Mouse (Mus musculus) forebrain, postnatal 0 days (tissue): Measurements from ENCODE around the gene Cdh12. TPM values are rescaled to one million over a fixed set of nuclear protein-coding genes. Genes with fewer than 3 reads are reported as not detected.
A peak's percentile ranks its signal among the peaks of the same experiment; 100 is the strongest.
"Not testable (repeated sequence)": the region's sequence is repeated elsewhere in the genome, so short reads cannot be mapped to it uniquely, and the experiment has no call there.

Experiments
- ATAC-seq: fragments of 200-750 bp; cut with Nextera tagmentation; 2 replicates; pipeline ENCODE4 v1.8.0; 2017; ENCODE audit warnings: mild to moderate bottlenecking, moderate library complexity
- DNase-seq: peaks from one replicate; pipeline ENCODE4 v3.0.0-alpha.2; 2015
- H3K27ac ChIP-seq: fragments of 300-500 bp; sonication (generic); 2 replicates; pipeline ENCODE4 v1.5.1; 2014; ENCODE audit warnings: low read depth, mild to moderate bottlenecking, antibody characterized with exemption, low read length, moderate library complexity, mixed read lengths
- H3K27me3 ChIP-seq: fragments of 300-500 bp; sonication (generic); 2 replicates; pipeline ENCODE4 v1.6.1; 2014; ENCODE audit warnings: mild to moderate bottlenecking, low read length, mixed read lengths; ENCODE audit not compliant: insufficient read depth
- H3K36me3 ChIP-seq: fragments of 300-500 bp; sonication (generic); 2 replicates; pipeline ENCODE4 v1.6.1; 2014; ENCODE audit warnings: mild to moderate bottlenecking, moderate library complexity; ENCODE audit not compliant: insufficient read depth
- H3K4me1 ChIP-seq: fragments of 300-500 bp; sonication (generic); 2 replicates; pipeline ENCODE4 v1.6.1; 2014; ENCODE audit warnings: antibody characterized with exemption; ENCODE audit not compliant: insufficient read depth
- H3K4me2 ChIP-seq: fragments of 300-500 bp; sonication (generic); 2 replicates; pipeline ENCODE4 v1.6.1; 2014; ENCODE audit warnings: low read depth, mild to moderate bottlenecking, moderate library complexity
- H3K4me3 ChIP-seq: fragments of 300-500 bp; sonication (generic); 2 replicates; pipeline ENCODE4 v1.5.1; 2014; ENCODE audit warnings: low read depth, low read length, mixed read lengths
- H3K9ac ChIP-seq: fragments of 300-500 bp; sonication (generic); 2 replicates; pipeline ENCODE4 v1.6.1; 2014; ENCODE audit warnings: mild to moderate bottlenecking
- H3K9me3 ChIP-seq: fragments of 300-500 bp; sonication (generic); 2 replicates; pipeline ENCODE4 v1.6.1; 2016; ENCODE audit warnings: low read length
- CTCF ChIP-seq: sonication (generic); IDR thresholded peaks from 2 replicates; pipeline ENCODE4 v1.5.1; 2016; ENCODE audit warnings: antibody characterized with exemption, control low read depth, low read depth
- WGBS: fragments of 180-500 bp; shearing (Covaris S2); extraction: QIAGEN DNeasy Blood & Tissue Kit; methylation state at CpG from one replicate; pipeline ENCODE4 v1.1.7; 2014; 5-methylcytosine and 5-hydroxymethylcytosine counted together
- polyA plus RNA-seq: library from polyadenylated mRNA; unstranded; fragments of >200 nt; fragmentation: Nextera tagmentation; extraction: Ambion mirVana; gene quantifications from 2 replicates; pipeline ENCODE4 v1.2.1, GENCODE M21; 2015
- total RNA-seq: library from RNA; depleted of rRNA; stranded (reverse); fragments of >200 nt; gene quantifications from 2 replicates; pipeline ENCODE4 v1.2.3, GENCODE M21; 2014

The Cdh12 gene
- total and polyA plus RNA-seq, 2 experiments from 2014 or later = 9.0 to 13.8 TPM

DNA sequence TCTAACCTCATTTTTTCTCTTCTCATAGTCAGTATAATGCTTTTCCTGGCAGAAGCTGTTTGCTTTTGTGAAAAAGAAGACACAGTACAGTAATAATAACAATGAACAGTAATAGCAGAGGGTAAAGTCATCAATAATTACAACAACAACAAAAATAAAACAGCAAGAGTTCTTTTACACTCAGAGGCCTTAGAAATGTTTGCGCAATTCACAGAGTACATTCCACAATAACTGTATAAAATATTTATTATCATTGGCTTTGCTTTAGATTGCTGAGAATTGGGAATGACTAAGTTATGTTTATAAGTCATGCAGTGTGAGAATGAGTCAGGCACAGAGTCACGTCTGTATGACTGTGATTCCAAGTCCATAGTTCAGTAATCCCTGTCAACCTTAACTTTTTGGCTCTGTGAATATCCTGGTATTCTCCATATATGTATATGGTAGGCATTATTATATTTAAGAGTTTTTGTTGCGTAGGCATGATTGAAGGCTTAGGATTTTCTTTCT, 193.9 kb downstream of the Cdh12 start:
- Histone ChIP-seq H3K4me2 (no peak overlapping the region), H3K4me3 (no peak overlapping the region), H3K9ac (no peak overlapping the region), H3K27me3 (no peaks in the 10 kb centered on the region), H3K9me3 (no peaks in the 10 kb centered on the region), H3K27ac (no peak overlapping the region), H3K36me3 (no peaks in the 10 kb centered on the region), H3K4me1 (no peaks in the 10 kb centered on the region)
- DNase-seq = no peak
- no peak for ATAC-seq
- TF ChIP-seq CTCF = no peak
- 92% methylated on average over 3 of the region's 3 CpGs for WGBS

GRCm38 (mm10) chr15:20660221-20660620, 211.2 kb downstream of the Cdh12 start:
- Histone ChIP-seq H3K36me3 (no peaks in the 10 kb centered on the region), H3K9me3 (no peaks in the 10 kb centered on the region), H3K4me3 (no peak overlapping the region), H3K4me2 (no peak overlapping the region), H3K4me1 (no peaks in the 10 kb centered on the region), H3K27me3 (no peaks in the 10 kb centered on the region), H3K27ac (no peak overlapping the region), H3K9ac (no peak overlapping the region)
- ATAC-seq = no peak
- no peak for DNase-seq
- WGBS = 58% methylated on average over 2 of the region's 2 CpGs
- TF ChIP-seq CTCF = no peak

DNA sequence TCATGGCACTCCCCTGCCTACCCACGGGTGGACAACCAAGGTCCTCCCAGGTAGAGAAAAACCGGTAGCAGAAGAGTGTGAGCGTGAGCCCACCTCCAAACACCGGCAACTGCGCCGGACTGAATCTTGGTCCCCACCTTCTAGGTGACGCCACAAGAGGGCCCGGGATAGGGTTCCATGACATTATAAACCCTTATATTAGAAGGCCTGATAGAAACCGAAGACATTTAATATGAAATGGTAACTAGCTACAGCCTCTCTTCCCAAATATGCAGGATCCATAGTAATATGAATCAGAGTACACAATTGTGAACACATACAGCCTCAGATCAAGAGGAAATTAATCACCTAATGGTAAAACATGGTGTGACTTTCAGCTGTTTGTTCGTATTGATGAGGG, 217.6 kb downstream of the Cdh12 start, which contains the start of gene Acot10:
Gene Acot10 (minus strand): TSS at position 101 of the 400 bp plus-strand sequence.
- Histone ChIP-seq H3K4me2 (no peak within 1 kb of the TSS), H3K4me1 (no peaks in the 10 kb centered on the region), H3K36me3 (no peaks in the 10 kb centered on the region), H3K9ac (no peak within 1 kb of the TSS), H3K9me3 (no peaks in the 10 kb centered on the region), H3K4me3 (no peak within 1 kb of the TSS), H3K27ac (no peak within 1 kb of the TSS), H3K27me3 (no peaks in the 10 kb centered on the region)
- DNase-seq = no peak
- no peak for TF ChIP-seq CTCF
- 93% methylated on average over 10 of the region's 10 CpGs for WGBS
- no peak for ATAC-seq

DNA sequence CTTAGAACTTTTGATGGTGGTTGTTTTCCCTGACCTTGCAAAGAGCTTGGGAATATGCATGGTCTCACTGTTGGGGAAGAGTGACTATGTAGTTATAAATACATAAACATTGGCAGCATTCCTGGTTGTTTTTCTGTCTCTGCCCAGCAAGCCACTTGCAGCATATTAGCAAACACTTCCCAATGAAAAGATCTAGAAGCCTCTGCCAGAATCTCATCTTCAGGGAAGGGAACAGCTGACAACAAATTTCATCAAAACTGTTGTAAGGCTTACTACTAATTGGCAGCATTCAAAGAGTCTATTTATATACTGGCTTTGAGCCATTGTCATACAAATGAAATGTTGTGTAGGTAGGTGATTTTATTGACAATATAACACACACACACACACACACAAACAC, 218.3 kb downstream of the Cdh12 start:
- Histone ChIP-seq H3K4me1 (no peaks in the 10 kb centered on the region), H3K27me3 (no peaks in the 10 kb centered on the region), H3K9ac (no peak overlapping the region), H3K4me2 (no peak overlapping the region), H3K36me3 (no peaks in the 10 kb centered on the region), H3K27ac (no peak overlapping the region), H3K4me3 (no peak overlapping the region), H3K9me3 (no peaks in the 10 kb centered on the region)
- DNase-seq = peak; percentile 14
- TF ChIP-seq CTCF = no peak
- ATAC-seq = no peak

- Histone ChIP-seq H3K4me2 (no peak overlapping the region), H3K9me3 (no peaks in the 10 kb centered on the region), H3K4me1 (no peaks in the 10 kb centered on the region), H3K4me3 (no peak overlapping the region), H3K9ac (no peak overlapping the region), H3K36me3 (no peaks in the 10 kb centered on the region), H3K27ac (no peak overlapping the region), H3K27me3 (no peaks in the 10 kb centered on the region)
- no peak for TF ChIP-seq CTCF
- WGBS = 28% methylated on average over 1 of the region's 1 CpGs
- ATAC-seq = no peak
- DNase-seq = no peak
Observed at GRCm38 (mm10) chr15:20667989-20668388, 218.9 kb downstream of the Cdh12 start.

DNA sequence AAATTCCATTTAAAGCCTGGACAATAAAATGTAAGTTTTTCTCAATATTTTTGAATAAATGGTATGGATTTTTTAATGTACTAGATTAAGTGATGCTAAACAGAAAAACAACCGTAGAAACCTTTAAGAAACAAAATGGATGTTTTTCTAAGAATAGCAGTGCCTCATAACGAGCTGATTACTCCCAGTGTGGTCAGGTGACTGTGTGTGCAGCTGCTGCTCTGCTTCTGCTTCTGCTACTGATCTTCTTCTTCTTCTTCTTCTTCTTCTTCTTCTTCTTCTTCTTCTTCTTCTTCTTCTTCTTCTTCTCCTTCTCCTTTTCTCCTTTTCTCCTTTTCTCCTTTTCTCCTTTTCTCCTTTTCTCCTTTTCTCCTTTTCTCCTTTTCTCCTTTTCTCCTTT, 220.4 kb downstream of the Cdh12 start:
- not testable (repeated sequence) for DNase-seq, ATAC-seq
- 36% methylated on average over 2 of the region's 2 CpGs for WGBS

GRCm38 (mm10) chr15:20682719-20683118, 233.7 kb downstream of the Cdh12 start:
- no peak overlapping the region for H3K9ac ChIP-seq
- H3K36me3 ChIP-seq = no peaks in the 10 kb centered on the region
- H3K4me1 ChIP-seq = no peaks in the 10 kb centered on the region
- no peak for TF ChIP-seq CTCF
- ATAC-seq = no peak
- H3K27ac ChIP-seq = no peak overlapping the region
- H3K27me3 ChIP-seq = no peaks in the 10 kb centered on the region
- no peak overlapping the region for H3K4me3 ChIP-seq
- no peak overlapping the region for H3K4me2 ChIP-seq
- DNase-seq = no peak
- WGBS = 69% methylated on average over 2 of the region's 2 CpGs
- no peaks in the 10 kb centered on the region for H3K9me3 ChIP-seq

More for the DNA sequence above, 220.4 kb downstream of the Cdh12 start:
- not testable (repeated sequence) for H3K27me3 ChIP-seq, H3K9ac ChIP-seq, H3K4me1 ChIP-seq, H3K9me3 ChIP-seq, H3K27ac ChIP-seq, H3K4me3 ChIP-seq, H3K36me3 ChIP-seq, H3K4me2 ChIP-seq

DNA sequence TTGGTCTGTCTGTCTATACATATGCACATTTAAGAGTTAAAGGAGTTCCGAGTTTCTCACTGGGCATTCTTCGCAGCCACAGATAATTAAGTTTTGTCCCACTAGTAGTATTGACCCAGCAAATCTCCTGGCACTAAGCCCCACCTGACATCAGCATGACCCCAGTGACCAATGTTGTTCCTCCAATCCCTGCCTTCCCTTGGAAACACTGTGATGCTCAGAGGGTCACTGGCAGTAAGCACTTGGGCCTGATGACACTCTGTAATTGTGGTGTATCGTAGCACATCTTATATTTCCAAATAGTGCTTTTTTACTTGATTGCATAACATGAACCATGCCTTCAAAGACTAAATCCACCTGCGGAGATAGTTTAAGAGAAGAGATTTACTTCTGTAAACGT, 235.1 kb downstream of the Cdh12 start:
- ATAC-seq = no peak
- 56% methylated on average over 5 of the region's 5 CpGs for WGBS

More for the DNA sequence above, 235.1 kb downstream of the Cdh12 start:
- no peak for TF ChIP-seq CTCF
- H3K4me3 ChIP-seq = no peak overlapping the region
- H3K9ac ChIP-seq = no peak overlapping the region
- no peak for DNase-seq
- no peaks in the 10 kb centered on the region for H3K9me3 ChIP-seq
- H3K27me3 ChIP-seq = no peaks in the 10 kb centered on the region
- no peaks in the 10 kb centered on the region for H3K4me1 ChIP-seq
- H3K27ac ChIP-seq = no peak overlapping the region
- no peak overlapping the region for H3K4me2 ChIP-seq
- no peaks in the 10 kb centered on the region for H3K36me3 ChIP-seq
